Mouse (Mus musculus) cortical plate, adult 2 months (tissue): Measurements from ENCODE around the gene Rpusd2.

ENCODE experiments used
- CTCF ChIP-seq: fragments of 200-500 bp; IDR thresholded peaks from 2 replicates; pipeline ENCODE4 v1.5.1; 2011; ENCODE audit warnings: mild to moderate bottlenecking, control low read depth, low read length; ENCODE audit not compliant: insufficient read depth; ENCODE audit errors: extremely low read depth
- POLR2A ChIP-seq: fragments of 200-500 bp; IDR thresholded peaks from 2 replicates; pipeline ENCODE4 v1.6.1; 2011; ENCODE audit warnings: mild to moderate bottlenecking, low read length, control low read depth; ENCODE audit not compliant: insufficient read depth; ENCODE audit errors: extremely low read depth

GRCm38 (mm10) chr2:118995490-118995889 lies 39.1 kb upstream of the Rpusd2 start:
- TF ChIP-seq POLR2A (no peak), CTCF (no peak)
